Mouse (Mus musculus) MEL (cell line): ENCODE measurements around the gene Ninl. TPM values are rescaled to one million over a fixed set of nuclear protein-coding genes. Genes with fewer than 3 reads are reported as not detected.

Experiments used
- DNase-seq: peaks from one replicate; pipeline ENCODE4 v3.0.0; 2011; ENCODE audit warnings: low read depth, low spot score
- H3K27ac ChIP-seq: 2 replicates; pipeline ENCODE4 v1.5.1; 2012; ENCODE audit warnings: low read depth, mild to moderate bottlenecking, control low read depth, low read length, moderate library complexity; ENCODE audit not compliant: control insufficient read depth
- H3K27me3 ChIP-seq, 2 experiments: fragments of 150-350 bp in 1 of 2; sonication (generic) in 1 of 2; 2 replicates each; pipeline ENCODE4 v1.6.1; 2012; ENCODE audit warnings: low read length in 2 of 2, mild to moderate bottlenecking in 2 of 2, improper control_type of control experiment in 1 of 2, moderate library complexity in 1 of 2; ENCODE audit not compliant: insufficient read depth in 2 of 2, control insufficient read depth in 1 of 2
- H3K36me3 ChIP-seq, 2 experiments: 2 replicates each; pipeline ENCODE4 v1.6.1; 2012 to 2014; ENCODE audit warnings: low read length in 2 of 2, improper control_type of control experiment in 1 of 2, inconsistent platforms in 1 of 2, mild to moderate bottlenecking in 1 of 2; ENCODE audit not compliant: insufficient read depth in 2 of 2, control insufficient read depth in 1 of 2
- H3K4me1 ChIP-seq, 2 experiments: fragments of 150-350 bp in 1 of 2; sonication (generic) in 1 of 2; 2 replicates each; pipeline ENCODE4 v1.6.1; 2012; ENCODE audit warnings: low read length in 2 of 2, improper control_type of control experiment in 1 of 2, mild to moderate bottlenecking in 1 of 2; ENCODE audit not compliant: insufficient read depth in 2 of 2, control insufficient read depth in 1 of 2
- H3K4me3 ChIP-seq, 2 experiments: fragments of 150-350 bp in 1 of 2; sonication (generic) in 1 of 2; 2 replicates each; pipeline ENCODE4 v1.5.1; 2012; ENCODE audit warnings: low read depth in 2 of 2, low read length in 2 of 2, mild to moderate bottlenecking in 2 of 2, moderate library complexity in 2 of 2, control low read depth in 1 of 2, improper control_type of control experiment in 1 of 2; ENCODE audit not compliant: control insufficient read depth in 1 of 2, insufficient read depth in 1 of 2
- H3K79me2 ChIP-seq: 2 replicates; pipeline ENCODE4 v1.6.1; 2012; ENCODE audit warnings: mild to moderate bottlenecking, low read length, moderate library complexity; ENCODE audit not compliant: control insufficient read depth, poor library complexity, insufficient read depth
- H3K9ac ChIP-seq: 2 replicates; pipeline ENCODE4 v1.6.1; 2012; ENCODE audit warnings: low read depth, mild to moderate bottlenecking, control low read depth, low read length, moderate library complexity; ENCODE audit not compliant: control insufficient read depth, poor library complexity, severe bottlenecking
- H3K9me3 ChIP-seq: fragments of 150-350 bp; sonication (generic); replicated peaks from 2 replicates; pipeline ENCODE4 v1.6.1; 2012; ENCODE audit warnings: mild to moderate bottlenecking, low read length, improper control_type of control experiment, moderate library complexity; ENCODE audit not compliant: insufficient read depth
- CHD1 ChIP-seq: IDR thresholded peaks from 2 replicates; pipeline ENCODE4 v1.6.1; 2012; ENCODE audit warnings: low read depth, mild to moderate bottlenecking, inconsistent platforms, low read length, improper control_type of control experiment
- CHD2 ChIP-seq: IDR thresholded peaks from 2 replicates; pipeline ENCODE4 v1.6.1; 2011; ENCODE audit warnings: low read length, improper control_type of control experiment
- CTCF ChIP-seq, 3 experiments: IDR thresholded peaks in 2 of 3; conservative IDR thresholded peaks in 1 of 3; 2 replicates each; pipeline ENCODE4 v1.5.1; 2011 to 2012; ENCODE audit warnings: low read length in 3 of 3, low read depth in 2 of 3, mild to moderate bottlenecking in 2 of 3, improper control_type of control experiment in 1 of 3, inconsistent platforms in 1 of 3, mixed read lengths in 1 of 3, moderate library complexity in 1 of 3; ENCODE audit not compliant: control insufficient read depth in 1 of 3, insufficient read depth in 1 of 3, poor library complexity in 1 of 3, severe bottlenecking in 1 of 3
- E2F4 ChIP-seq: IDR thresholded peaks from 2 replicates; pipeline ENCODE4 v1.6.1; 2011; ENCODE audit warnings: low read depth, low read length, improper control_type of control experiment, borderline replicate concordance
- ELF1 ChIP-seq: IDR thresholded peaks from 2 replicates; pipeline ENCODE4 v1.6.1; 2014; ENCODE audit warnings: low read depth, mild to moderate bottlenecking, inconsistent platforms, low read length, improper control_type of control experiment, moderate library complexity
- EP300 ChIP-seq, 2 experiments: IDR thresholded peaks; 2 replicates each; pipeline ENCODE4 v1.6.1; 2011; ENCODE audit warnings: improper control_type of control experiment in 2 of 2, low read length in 2 of 2, low read depth in 1 of 2, mild to moderate bottlenecking in 1 of 2
- ETS1 ChIP-seq: IDR thresholded peaks from 2 replicates; pipeline ENCODE4 v1.6.1; 2012; ENCODE audit warnings: low read depth, mild to moderate bottlenecking, inconsistent platforms, low read length, improper control_type of control experiment, moderate library complexity
- GABPA ChIP-seq: IDR thresholded peaks from 2 replicates; pipeline ENCODE4 v1.6.1; 2012; ENCODE audit warnings: low read depth, mild to moderate bottlenecking, inconsistent platforms, low read length, improper control_type of control experiment, moderate library complexity
- GATA1 ChIP-seq: IDR thresholded peaks from 2 replicates; pipeline ENCODE4 v1.6.1; 2011; ENCODE audit warnings: low read depth, low read length, improper control_type of control experiment
- KAT2A ChIP-seq: conservative IDR thresholded peaks from 2 replicates; pipeline ENCODE4 v1.6.1; 2012; ENCODE audit warnings: low read depth, low read length, improper control_type of control experiment, inconsistent platforms
- MAFK ChIP-seq: IDR thresholded peaks from 2 replicates; pipeline ENCODE4 v1.6.1; 2011; ENCODE audit warnings: low read depth, mild to moderate bottlenecking, low read length, improper control_type of control experiment, borderline replicate concordance
- MAX ChIP-seq: IDR thresholded peaks from 2 replicates; pipeline ENCODE4 v1.6.1; 2011; ENCODE audit warnings: low read length, improper control_type of control experiment
- MAZ ChIP-seq: IDR thresholded peaks from 2 replicates; pipeline ENCODE4 v1.6.1; 2012; ENCODE audit warnings: low read depth, mild to moderate bottlenecking, inconsistent platforms, low read length, improper control_type of control experiment
- MEF2A ChIP-seq: IDR thresholded peaks from 2 replicates; pipeline ENCODE4 v1.6.1; 2014; ENCODE audit warnings: low read depth, mild to moderate bottlenecking, inconsistent platforms, low read length, improper control_type of control experiment; ENCODE audit not compliant: poor library complexity, insufficient replicate concordance, severe bottlenecking; ENCODE audit errors: extremely low read depth
- MXI1 ChIP-seq: IDR thresholded peaks from 2 replicates; pipeline ENCODE4 v1.6.1; 2011; ENCODE audit warnings: mild to moderate bottlenecking, low read depth, low read length, improper control_type of control experiment
- MYC ChIP-seq: IDR thresholded peaks from 2 replicates; pipeline ENCODE4 v1.6.1; 2011; ENCODE audit warnings: low read depth, mild to moderate bottlenecking, low read length, improper control_type of control experiment, moderate library complexity
- NELFE ChIP-seq: IDR thresholded peaks from 2 replicates; pipeline ENCODE4 v1.6.1; 2011; ENCODE audit warnings: low read depth, low read length, improper control_type of control experiment
- POLR2A ChIP-seq, 2 experiments: IDR thresholded peaks; 2 replicates each; pipeline ENCODE4 v1.6.1; 2011 to 2012; ENCODE audit warnings: low read length in 2 of 2, mild to moderate bottlenecking in 2 of 2, control low read depth in 1 of 2, improper control_type of control experiment in 1 of 2, low read depth in 1 of 2, moderate library complexity in 1 of 2; ENCODE audit not compliant: control insufficient read depth in 1 of 2, insufficient read depth in 1 of 2, poor library complexity in 1 of 2
- RCOR1 ChIP-seq: IDR thresholded peaks from 2 replicates; pipeline ENCODE4 v1.6.1; 2012; ENCODE audit warnings: low read depth, mild to moderate bottlenecking, inconsistent platforms, low read length, improper control_type of control experiment
- SIN3A ChIP-seq: IDR thresholded peaks from 2 replicates; pipeline ENCODE4 v1.6.1; 2012; ENCODE audit warnings: low read length, improper control_type of control experiment, inconsistent platforms
- SMC3 ChIP-seq: IDR thresholded peaks from 2 replicates; pipeline ENCODE4 v1.6.1; 2011; ENCODE audit warnings: low read depth, low read length, improper control_type of control experiment
- TAL1 ChIP-seq: IDR thresholded peaks from 2 replicates; pipeline ENCODE4 v1.6.1; 2012; ENCODE audit warnings: mild to moderate bottlenecking, inconsistent platforms, low read length, moderate library complexity, mixed read lengths
- TCF12 ChIP-seq: IDR thresholded peaks from 2 replicates; pipeline ENCODE4 v1.6.1; 2014; ENCODE audit warnings: low read depth, mild to moderate bottlenecking, inconsistent platforms, low read length, improper control_type of control experiment, moderate library complexity
- USF1 ChIP-seq: IDR thresholded peaks from 2 replicates; pipeline ENCODE4 v1.6.1; 2014; ENCODE audit warnings: low read depth, mild to moderate bottlenecking, inconsistent platforms, low read length, improper control_type of control experiment, moderate library complexity
- ZMIZ1 ChIP-seq: IDR thresholded peaks from 2 replicates; pipeline ENCODE4 v1.6.1; 2012; ENCODE audit warnings: low read depth, mild to moderate bottlenecking, inconsistent platforms, low read length, improper control_type of control experiment, moderate library complexity
- ZNF384 ChIP-seq: IDR thresholded peaks from 2 replicates; pipeline ENCODE4 v1.6.1; 2012; ENCODE audit warnings: low read depth, mild to moderate bottlenecking, inconsistent platforms, low read length, improper control_type of control experiment
- polyA plus RNA-seq, 2 experiments: library from polyadenylated mRNA; stranded (reverse) in 1 of 2; unstranded in 1 of 2; fragments of >175 nt in 1 of 2; fragments of >200 nt in 1 of 2; gene quantifications; 2 replicates each; pipeline versions ENCODE4 v1.2.1 to v1.2.4; 2012; ENCODE audit warnings: low replicate concordance in 2 of 2, low read depth in 1 of 2; ENCODE audit not compliant: insufficient read length in 2 of 2, insufficient read depth in 1 of 2, missing spikeins in 1 of 2
- total RNA-seq: library from RNA; depleted of rRNA; stranded (reverse); fragments of 300-350 nt; gene quantifications from 2 replicates; pipeline ENCODE4 v1.2.3, GENCODE M21; 2012

The Ninl gene
- total and polyA plus RNA-seq, 3 experiments = 9.8 to 16.8 TPM; not detected in 1

DNA sequence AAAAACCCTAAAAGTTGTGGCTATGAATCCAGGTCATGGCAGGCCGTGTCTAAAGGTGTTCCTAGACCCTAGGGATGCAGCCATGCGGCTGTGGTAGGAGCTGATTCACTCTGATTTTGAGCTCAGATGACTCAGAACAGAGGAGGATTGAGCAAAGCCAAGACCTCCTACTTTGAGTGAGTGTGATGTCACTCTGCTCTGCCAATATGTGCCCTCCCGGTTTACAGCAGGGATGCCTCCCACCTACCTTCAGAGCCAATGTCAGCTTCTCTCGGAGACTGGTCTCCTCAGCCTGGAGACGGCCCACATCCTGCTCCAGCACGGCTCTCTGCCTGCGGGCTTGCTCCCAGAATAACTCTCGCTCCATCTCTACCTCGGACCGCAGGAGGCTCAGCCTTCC is 79.7 kb downstream of the Ninl start:
- Histone ChIP-seq H3K4me3 (no peak overlapping the region), H3K9ac (no peak overlapping the region), H3K27ac (no peak overlapping the region)
- TF ChIP-seq MAZ = no peak
- no peak for TF ChIP-seq MAFK
- TF ChIP-seq RCOR1 = no peak
- TF ChIP-seq MXI1 = no peak
- no peak for TF ChIP-seq CTCF (IDR thresholded peaks at IDR 0.05 in 2 of 3, conservative IDR thresholded peaks at IDR 0.05 in 1 of 3; ENCODE audit: control insufficient read depth in 1 of 3, insufficient read depth in 1 of 3, low read depth in 2 of 3, low read length in 3 of 3, poor library complexity in 1 of 3, severe bottlenecking in 1 of 3)
- no peak for TF ChIP-seq SMC3
- TF ChIP-seq EP300 (IDR thresholded peaks at IDR 0.05; ENCODE audit: low read depth in 1 of 2, low read length in 2 of 2) = no peak
- no peak for TF ChIP-seq ETS1
- TF ChIP-seq POLR2A (IDR thresholded peaks at IDR 0.05; ENCODE audit: control insufficient read depth in 1 of 2, insufficient read depth in 1 of 2, low read depth in 1 of 2, low read length in 2 of 2, poor library complexity in 1 of 2) = no peak
- TF ChIP-seq ELF1 = no peak
- TF ChIP-seq, all 39 proteins: peak for 0
- Histone ChIP-seq H3K27me3 (no peaks in the 10 kb centered on the region), H3K79me2 (no peaks in the 10 kb centered on the region), H3K9me3 (no peaks in the 10 kb centered on the region), H3K4me1 (no peaks in the 10 kb centered on the region), H3K36me3 (no peaks in the 10 kb centered on the region)
- DNase-seq = no peak

DNA sequence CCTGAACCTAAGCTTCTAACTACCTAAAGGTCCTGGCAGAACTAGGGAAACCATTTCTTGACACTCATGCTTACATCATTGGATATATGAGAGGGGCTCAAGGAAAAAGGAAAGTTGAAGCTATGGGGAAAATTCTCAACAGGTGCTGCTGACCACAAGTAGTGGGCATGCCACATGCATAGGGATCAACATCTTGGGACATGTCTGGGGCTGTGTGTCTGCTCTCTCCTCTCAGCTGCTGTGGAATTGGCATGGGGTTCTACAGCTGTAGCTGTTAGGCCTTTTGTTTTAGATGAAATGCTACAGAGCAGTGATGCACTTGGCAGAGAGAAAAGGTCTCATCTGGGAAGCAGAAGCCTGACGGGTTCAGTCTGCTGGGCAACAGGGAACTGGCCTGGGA is 83.3 kb downstream of the Ninl start:
- H3K4me3 ChIP-seq = no peak overlapping the region
- no peaks in the 10 kb centered on the region; a peak in 2 of 4 replicates for H3K36me3 ChIP-seq
- no peak overlapping the region for H3K27ac ChIP-seq
- H3K79me2 ChIP-seq = no peaks in the 10 kb centered on the region
- H3K27me3 ChIP-seq = no peaks in the 10 kb centered on the region
- TF ChIP-seq SIN3A (no peak), CHD1 (no peak), TAL1 (no peak), MEF2A (no peak), NELFE (no peak), EP300 (IDR thresholded peaks at IDR 0.05; ENCODE audit: low read depth in 1 of 2, low read length in 2 of 2) (no peak), SMC3 (no peak), GATA1 (no peak), KAT2A (no peak), ZNF384 (no peak), TCF12 (no peak), GABPA (no peak), ZMIZ1 (no peak), RCOR1 (no peak), ELF1 (no peak), USF1 (no peak), CHD2 (no peak), MYC (no peak), MAX (no peak), E2F4 (no peak)
- no peaks in the 10 kb centered on the region for H3K4me1 ChIP-seq
- H3K9ac ChIP-seq = no peak overlapping the region
- no peak for DNase-seq
- H3K9me3 ChIP-seq = no peaks in the 10 kb centered on the region
